Mouse (Mus musculus): Measurements from ENCODE around the gene Bcas3.

GRCm38 (mm10) chr11:85571936-85572335 is 219.0 kb downstream of the Bcas3 start:
- TF ChIP-seq CTCF (IDR thresholded peaks at IDR 0.05; ENCODE audit: low read depth, low read length) (no peak), EP300 (IDR thresholded peaks at IDR 0.05; ENCODE audit: insufficient read depth, low read depth, low read length) (no peak), POLR2A (IDR thresholded peaks at IDR 0.05; ENCODE audit: insufficient read depth, low read length) (no peak)
